Mouse (Mus musculus): ENCODE data around the gene Olfr1082. TPM values are rescaled to one million over a fixed set of nuclear protein-coding genes. Genes with fewer than 3 reads are reported as not detected.

Gene Olfr1082
- not detected for polyA plus RNA-seq (2012; fragmentation: generic; extraction: Trizol)

GRCm38 (mm10) chr2:86598866-86599265 is at the start of gene Olfr1082:
Gene Olfr1082, minus strand, starts transcription at chr2:86598966.

GRCm38 (mm10) chr2:86639625-86640024 is 40.9 kb upstream of the Olfr1082 start, which contains the start of gene Olfr1084:
Gene Olfr1084, minus strand, starts transcription at chr2:86639725.

GRCm38 (mm10) chr2:86558135-86558534 is 40.6 kb downstream of the Olfr1082 start, which contains the start of gene Olfr1080:
Gene Olfr1080, minus strand, starts transcription at chr2:86558235.

Other genes with a start within 250 kb of the Olfr1082 start
- not detected for gene Olfr1055, start 248.7 kb downstream of the Olfr1082 start, polyA plus RNA-seq (2012; fragmentation: generic; extraction: Trizol)
- gene Olfr1056, start 236.5 kb downstream of the Olfr1082 start, polyA plus RNA-seq (2012; fragmentation: generic; extraction: Trizol): not detected
- gene Olfr1057, start 220.6 kb downstream of the Olfr1082 start, polyA plus RNA-seq (2012; fragmentation: generic; extraction: Trizol): not detected
- not detected for gene Olfr1058, start 210.4 kb downstream of the Olfr1082 start, polyA plus RNA-seq (2012; fragmentation: generic; extraction: Trizol)
- not detected for gene Olfr1061, start 184.9 kb downstream of the Olfr1082 start, polyA plus RNA-seq (2012; fragmentation: generic; extraction: Trizol)
- not detected for gene Olfr1062, start 172.2 kb downstream of the Olfr1082 start, polyA plus RNA-seq (2012; fragmentation: generic; extraction: Trizol)
- not detected for gene Olfr1065, start 148.4 kb downstream of the Olfr1082 start, polyA plus RNA-seq (2012; fragmentation: generic; extraction: Trizol)
- gene Olfr1066, start 142.7 kb downstream of the Olfr1082 start, polyA plus RNA-seq (2012; fragmentation: generic; extraction: Trizol): not detected
- not detected for gene Olfr228, start 111.6 kb downstream of the Olfr1082 start, polyA plus RNA-seq (2012; fragmentation: generic; extraction: Trizol)
- gene Olfr1076, start 90.5 kb downstream of the Olfr1082 start, polyA plus RNA-seq (2012; fragmentation: generic; extraction: Trizol): not detected
- gene Olfr1079, start 56.5 kb downstream of the Olfr1082 start, polyA plus RNA-seq (2012; fragmentation: generic; extraction: Trizol): not detected
- gene Olfr1080, start 40.7 kb downstream of the Olfr1082 start, polyA plus RNA-seq (2012; fragmentation: generic; extraction: Trizol): not detected
- not detected for gene Olfr1084, start 40.8 kb upstream of the Olfr1082 start, polyA plus RNA-seq (2012; fragmentation: generic; extraction: Trizol)
- not detected for gene Olfr1085, start 63.1 kb upstream of the Olfr1082 start, polyA plus RNA-seq (2012; fragmentation: generic; extraction: Trizol)
- not detected for gene Olfr1086, start 81.1 kb upstream of the Olfr1082 start, polyA plus RNA-seq (2012; fragmentation: generic; extraction: Trizol)
- gene Olfr1087, start 99.4 kb upstream of the Olfr1082 start, polyA plus RNA-seq (2012; fragmentation: generic; extraction: Trizol): not detected
- gene Olfr1089, start 134.7 kb upstream of the Olfr1082 start, polyA plus RNA-seq (2012; fragmentation: generic; extraction: Trizol): not detected
- gene Olfr1090, start 160.0 kb upstream of the Olfr1082 start, polyA plus RNA-seq (2012; fragmentation: generic; extraction: Trizol): not detected
- not detected for gene Olfr1093, start 183.5 kb upstream of the Olfr1082 start, polyA plus RNA-seq (2012; fragmentation: generic; extraction: Trizol)
- gene Olfr141, start 211.1 kb upstream of the Olfr1082 start, polyA plus RNA-seq (2012; fragmentation: generic; extraction: Trizol): not detected
- not detected for gene Olfr1094, start 225.7 kb upstream of the Olfr1082 start, polyA plus RNA-seq (2012; fragmentation: generic; extraction: Trizol)